Mouse (Mus musculus): ENCODE measurements at regions not wholly inside any gene's neighbourhood (a gene's known extent, or its start where the extent isn't known, plus 50 kb on each side); places are given as distances from the start of the nearest gene placed in this dataset.

DNA sequence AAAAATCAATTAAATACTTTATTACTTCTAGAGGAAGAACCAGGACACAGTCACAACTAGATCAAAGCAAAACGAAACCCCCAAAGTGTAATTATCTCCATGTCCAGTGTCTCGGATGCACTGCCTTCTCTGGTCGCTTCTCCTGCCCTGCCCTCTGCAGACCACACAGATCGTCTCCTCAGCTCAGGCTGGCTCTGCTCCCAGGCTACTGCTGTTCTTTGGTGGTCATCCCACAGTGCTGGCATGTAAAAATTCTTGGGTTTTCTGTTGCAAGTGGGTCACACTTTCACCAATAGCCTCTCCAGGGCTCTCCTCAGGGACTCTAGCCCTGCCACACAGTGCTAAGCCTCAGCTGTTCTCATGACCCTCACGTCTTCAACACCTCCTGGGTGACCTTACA lies 188.0 kb upstream of the Trpc7 start:
- TF ChIP-seq CTCF (IDR thresholded peaks at IDR 0.05; ENCODE audit: low read depth, low read length) (no peak), POLR2A (IDR thresholded peaks at IDR 0.05; ENCODE audit: borderline replicate concordance, low read depth, low read length) (no peak)

All from bone marrow macrophage, adult 2 months (primary cell).